Mouse (Mus musculus) limb, embryonic 13.5 days (tissue): Measurements from ENCODE around the gene Ccl26. TPM values are rescaled to one million over a fixed set of nuclear protein-coding genes. Genes with fewer than 3 reads are reported as not detected.
A peak's percentile ranks its signal among the peaks of the same experiment; 100 is the strongest.

ENCODE experiments used
- ATAC-seq: fragments of 200-750 bp; cut with Nextera tagmentation; 2 replicates; pipeline ENCODE4 v1.8.0; 2017; ENCODE audit warnings: low read depth, moderate number of reproducible peaks, moderate TSS enrichment; ENCODE audit not compliant: low FRiP score
- H3K27ac ChIP-seq: fragments of 300-500 bp; sonication (generic); 2 replicates; pipeline ENCODE4 v1.5.1; 2015; ENCODE audit warnings: inconsistent platforms, mild to moderate bottlenecking, moderate library complexity
- H3K27me3 ChIP-seq: fragments of 300-500 bp; sonication (generic); 2 replicates; pipeline ENCODE4 v1.6.1; 2015; ENCODE audit warnings: mild to moderate bottlenecking, inconsistent platforms
- H3K36me3 ChIP-seq: fragments of 300-500 bp; sonication (generic); 2 replicates; pipeline ENCODE4 v1.6.1; 2015; ENCODE audit warnings: inconsistent platforms, mild to moderate bottlenecking, moderate library complexity
- H3K4me1 ChIP-seq: fragments of 300-500 bp; sonication (generic); 2 replicates; pipeline ENCODE4 v1.6.1; 2015; ENCODE audit warnings: inconsistent platforms
- H3K4me2 ChIP-seq: fragments of 300-500 bp; sonication (generic); replicated peaks from 2 replicates; pipeline ENCODE4 v1.6.1; 2015; ENCODE audit warnings: inconsistent platforms, mild to moderate bottlenecking, moderate library complexity
- H3K4me3 ChIP-seq: fragments of 300-500 bp; sonication (generic); 2 replicates; pipeline ENCODE4 v1.5.1; 2015; ENCODE audit warnings: moderate library complexity, mild to moderate bottlenecking, inconsistent platforms
- H3K9ac ChIP-seq: fragments of 300-500 bp; sonication (generic); 2 replicates; pipeline ENCODE4 v1.6.1; 2015; ENCODE audit warnings: mild to moderate bottlenecking, inconsistent platforms
- H3K9me3 ChIP-seq: fragments of 300-500 bp; sonication (generic); 2 replicates; pipeline ENCODE4 v1.6.1; 2016; ENCODE audit warnings: inconsistent platforms
- WGBS: fragments of 180-500 bp; shearing (Covaris S2); methylation state at CpG from one replicate; pipeline ENCODE4 v1.1.7; 2015; 5-methylcytosine and 5-hydroxymethylcytosine counted together
- polyA plus RNA-seq: library from polyadenylated mRNA; unstranded; fragments of >200 nt; fragmentation: Nextera tagmentation; extraction: Ambion mirVana; gene quantifications from 2 replicates; pipeline ENCODE4 v1.2.1, GENCODE M21; 2015

The Ccl26 gene
- polyA plus RNA-seq, 1 experiment from 2014 or later, result not detected

- Histone ChIP-seq H3K9me3 (no peaks in the 10 kb centered on the region), H3K4me3 (no peak overlapping the region), H3K4me1 (no peaks in the 10 kb centered on the region), H3K27ac (no peak overlapping the region), H3K36me3 (no peaks in the 10 kb centered on the region), H3K4me2 (no peak overlapping the region), H3K27me3 (0 out of 2 replicates have a peak, but pooled peaks cover 3% of the 10 kb centered on the region), H3K9ac (no peak overlapping the region)
- no peak for ATAC-seq
- WGBS, result 74% methylated on average over 6 of the region's 6 CpGs
These were observed 5.3 kb upstream of the Ccl26 start for GRCm38 (mm10) chr5:135568698-135569097.

- no peak overlapping the region for H3K9ac ChIP-seq
- H3K4me2 ChIP-seq, result no peak overlapping the region
- H3K4me3 ChIP-seq, result no peak overlapping the region
- 0 out of 2 replicates have a peak, but pooled peaks cover 3% of the 10 kb centered on the region for H3K27me3 ChIP-seq
- no peaks in the 10 kb centered on the region for H3K36me3 ChIP-seq
- ATAC-seq, result no peak
- no peaks in the 10 kb centered on the region for H3K9me3 ChIP-seq
- 90% methylated on average over 6 of the region's 6 CpGs for WGBS
- H3K4me1 ChIP-seq, result no peaks in the 10 kb centered on the region
- no peak overlapping the region for H3K27ac ChIP-seq
These were observed 4.3 kb upstream of the Ccl26 start for GRCm38 (mm10) chr5:135567556-135568265.

GRCm38 (mm10) chr5:135557671-135558070 lies 5.7 kb downstream of the Ccl26 start:
- H3K36me3 ChIP-seq, result no peaks in the 10 kb centered on the region
- no peak overlapping the region for H3K9ac ChIP-seq
- ATAC-seq, result no peak
- H3K27me3 ChIP-seq, result 0 out of 2 replicates have a peak, but pooled peaks cover 7% of the 10 kb centered on the region
- H3K9me3 ChIP-seq, result no peaks in the 10 kb centered on the region
- H3K4me1 ChIP-seq, result peaks cover 10% of the 10 kb centered on the region
- no peak overlapping the region for H3K4me3 ChIP-seq
- 52% methylated on average over 3 of the region's 3 CpGs for WGBS
- no peak overlapping the region for H3K4me2 ChIP-seq
- H3K27ac ChIP-seq, result no peak overlapping the region

- H3K9ac ChIP-seq, result no peak overlapping the region
- H3K27ac ChIP-seq, result no peak overlapping the region
- no peaks in the 10 kb centered on the region for H3K9me3 ChIP-seq
- no peaks in the 10 kb centered on the region for H3K36me3 ChIP-seq
- no peak overlapping the region for H3K4me2 ChIP-seq
- peaks cover 10% of the 10 kb centered on the region for H3K4me1 ChIP-seq
- 0 out of 2 replicates have a peak, but pooled peaks cover 7% of the 10 kb centered on the region for H3K27me3 ChIP-seq
- 8% methylated on average over 4 of the region's 4 CpGs for WGBS
- H3K4me3 ChIP-seq, result no peak overlapping the region
- no peak for ATAC-seq
These were observed 6.3 kb downstream of the Ccl26 start for GRCm38 (mm10) chr5:135557051-135557450.

- no peak overlapping the region for H3K4me2 ChIP-seq
- H3K4me1 ChIP-seq, result peaks cover 10% of the 10 kb centered on the region
- ATAC-seq, result no peak
- H3K9me3 ChIP-seq, result no peaks in the 10 kb centered on the region
- no peak overlapping the region for H3K27ac ChIP-seq
- no peak overlapping the region for H3K4me3 ChIP-seq
- WGBS, result 62% methylated on average over 3 of the region's 4 CpGs
- H3K9ac ChIP-seq, result no peak overlapping the region
- H3K36me3 ChIP-seq, result no peaks in the 10 kb centered on the region
- H3K27me3 ChIP-seq, result 0 out of 2 replicates have a peak, but pooled peaks cover 7% of the 10 kb centered on the region
These were observed 7.1 kb downstream of the Ccl26 start for GRCm38 (mm10) chr5:135556259-135556658.

- 0 out of 2 replicates have a peak, but pooled peaks cover 9% of the 10 kb centered on the region for H3K27me3 ChIP-seq
- H3K4me1 ChIP-seq, result peaks cover 13% of the 10 kb centered on the region
- H3K9me3 ChIP-seq, result no peaks in the 10 kb centered on the region
- H3K9ac ChIP-seq, result no peak overlapping the region
- WGBS, result 72% methylated on average over 3 of the region's 3 CpGs
- H3K27ac ChIP-seq, result no peak overlapping the region
- no peaks in the 10 kb centered on the region for H3K36me3 ChIP-seq
- no peak for ATAC-seq
- H3K4me3 ChIP-seq, result no peak overlapping the region
- no peak overlapping the region for H3K4me2 ChIP-seq
These were observed 11.8 kb downstream of the Ccl26 start for GRCm38 (mm10) chr5:135551591-135551990.

GRCm38 (mm10) chr5:135550910-135551309 lies 12.5 kb downstream of the Ccl26 start:
- 20% methylated on average over 3 of the region's 3 CpGs for WGBS
- Histone ChIP-seq H3K27me3 (0 out of 2 replicates have a peak, but pooled peaks cover 9% of the 10 kb centered on the region), H3K36me3 (no peaks in the 10 kb centered on the region), H3K9me3 (no peaks in the 10 kb centered on the region), H3K4me2 (no peak overlapping the region), H3K4me1 (peaks cover 16% of the 10 kb centered on the region), H3K27ac (no peak overlapping the region), H3K9ac (no peak overlapping the region), H3K4me3 (no peak overlapping the region)
- no peak for ATAC-seq

- whole genome bisulfite sequencing, result 26% methylated on average over 2 of the region's 2 CpGs
- H3K27me3 ChIP-seq, result 0 out of 2 replicates have a peak, but pooled peaks cover 2% of the 10 kb centered on the region
- no peaks in the 10 kb centered on the region for H3K9me3 ChIP-seq
- H3K36me3 ChIP-seq, result no peaks in the 10 kb centered on the region
- H3K4me3 ChIP-seq, result no peak overlapping the region
- H3K4me2 ChIP-seq, result no peak overlapping the region
- no peak overlapping the region for H3K27ac ChIP-seq
- no peak for ATAC-seq
- H3K9ac ChIP-seq, result no peak overlapping the region
- peaks cover 26% of the 10 kb centered on the region for H3K4me1 ChIP-seq
These were observed 15.4 kb downstream of the Ccl26 start for GRCm38 (mm10) chr5:135547990-135548389.

- Histone ChIP-seq H3K27me3 (0 out of 2 replicates have a peak, but pooled peaks cover 2% of the 10 kb centered on the region), H3K4me2 (peak within 1 kb of the TSS; percentile 94), H3K36me3 (no peaks in the 10 kb centered on the region), H3K9ac (peak within 1 kb of the TSS; percentile 78), H3K27ac (peak within 1 kb of the TSS; percentile 62; the same call in 1 of the 2 replicates), H3K4me3 (peak within 1 kb of the TSS; percentile 78), H3K9me3 (no peaks in the 10 kb centered on the region), H3K4me1 (peaks cover 26% of the 10 kb centered on the region)
- WGBS, result under 1% methylated on average over 46 of the region's 46 CpGs
- ATAC-seq, result peak; percentile 99
These were observed 18.2 kb downstream of the Ccl26 start, which contains the start of gene Hip1 for GRCm38 (mm10) chr5:135544865-135545797. Hip1 (minus strand) TSS chr5:135545120.

- no peak for ATAC-seq
- Histone ChIP-seq H3K4me3 (peak overlapping the region; percentile 78), H3K9me3 (no peaks in the 10 kb centered on the region), H3K4me1 (peaks cover 20% of the 10 kb centered on the region), H3K36me3 (no peaks in the 10 kb centered on the region), H3K9ac (peak overlapping the region; percentile 78), H3K27ac (no peak overlapping the region), H3K4me2 (peak overlapping the region; percentile 94), H3K27me3 (no peaks in the 10 kb centered on the region)
- WGBS, result 6% methylated on average over 15 of the region's 15 CpGs
These were observed 19.3 kb downstream of the Ccl26 start for GRCm38 (mm10) chr5:135544032-135544558.

GRCm38 (mm10) chr5:135537794-135538214 lies 25.6 kb downstream of the Ccl26 start:
- Histone ChIP-seq H3K4me3 (no peak overlapping the region), H3K4me1 (0 out of 2 replicates have a peak, but pooled peaks cover 4% of the 10 kb centered on the region), H3K4me2 (no peak overlapping the region), H3K27me3 (no peaks in the 10 kb centered on the region), H3K9me3 (no peaks in the 10 kb centered on the region), H3K36me3 (no peaks in the 10 kb centered on the region; the same call in 1 of the 2 replicates), H3K9ac (no peak overlapping the region), H3K27ac (no peak overlapping the region)
- ATAC-seq, result no peak
- 74% methylated on average over 10 of the region's 10 CpGs for WGBS
